Mouse (Mus musculus) liver, adult (tissue): ENCODE data around the gene Taf7l.

ENCODE experiments used
- GATA4 ChIP-seq: IDR thresholded peaks from 2 replicates; pipeline ENCODE4 v1.6.1; 2014; ENCODE audit warnings: mild to moderate bottlenecking, low read length; ENCODE audit not compliant: insufficient replicate concordance

Taf7l gene

GRCm38 (mm10) chrX:134476290-134476689 lies at the start of gene Taf7l:
Gene Taf7l (minus strand): TSS chrX:134476490.
- TF ChIP-seq GATA4 = no peak

- no peak for TF ChIP-seq GATA4
These were observed 49.0 kb upstream of the Taf7l start for GRCm38 (mm10) chrX:134525260-134525659.

- TF ChIP-seq GATA4 = no peak
These were observed 47.5 kb upstream of the Taf7l start for GRCm38 (mm10) chrX:134523772-134524171.

- TF ChIP-seq GATA4 = no peak
These were observed 33.2 kb upstream of the Taf7l start for GRCm38 (mm10) chrX:134509473-134509872.

GRCm38 (mm10) chrX:134507977-134508376 lies 31.7 kb upstream of the Taf7l start:
- no peak for TF ChIP-seq GATA4

- TF ChIP-seq GATA4 = no peak
These were observed 24.4 kb upstream of the Taf7l start for GRCm38 (mm10) chrX:134500651-134501050.

GRCm38 (mm10) chrX:134481720-134482119 lies 5.4 kb upstream of the Taf7l start:
- no peak for TF ChIP-seq GATA4

GRCm38 (mm10) chrX:134474988-134475710 lies 1.1 kb downstream of the Taf7l start:
- TF ChIP-seq GATA4 = no peak

- TF ChIP-seq GATA4 = no peak
These were observed 49.0 kb downstream of the Taf7l start for GRCm38 (mm10) chrX:134427307-134427706.

- no peak for TF ChIP-seq GATA4
These were observed 49.5 kb downstream of the Taf7l start for GRCm38 (mm10) chrX:134426819-134427218.

- no peak for TF ChIP-seq GATA4
These were observed 50.5 kb downstream of the Taf7l start for GRCm38 (mm10) chrX:134425798-134426197.

- no peak for TF ChIP-seq GATA4
These were observed 52.0 kb downstream of the Taf7l start for GRCm38 (mm10) chrX:134424263-134424662.

- no peak for TF ChIP-seq GATA4
These were observed 56.2 kb downstream of the Taf7l start for GRCm38 (mm10) chrX:134420097-134420496.

- no peak for TF ChIP-seq GATA4
These were observed 64.2 kb downstream of the Taf7l start for GRCm38 (mm10) chrX:134412096-134412495.
